Mouse (Mus musculus) bone marrow, adult 2 months (tissue): ENCODE data around the gene Mid1. TPM values are rescaled to one million over a fixed set of nuclear protein-coding genes. Genes with fewer than 3 reads are reported as not detected.
"Not testable (repeated sequence)": the region's sequence is repeated elsewhere in the genome, so short reads cannot be mapped to it uniquely, and the experiment has no call there.

Source experiments
- H3K27ac ChIP-seq: fragments of 200-500 bp; 2 replicates; pipeline ENCODE4 v1.5.1; 2012; ENCODE audit warnings: low read depth, mild to moderate bottlenecking, control low read depth, inconsistent platforms, low read length; ENCODE audit not compliant: control insufficient read depth, poor library complexity, insufficient read depth
- H3K4me1 ChIP-seq: fragments of 200-500 bp; 2 replicates; pipeline ENCODE4 v1.6.1; 2011; ENCODE audit warnings: low read length; ENCODE audit not compliant: control insufficient read depth, insufficient read depth
- H3K4me3 ChIP-seq: fragments of 200-500 bp; replicated peaks from 2 replicates; pipeline ENCODE3; 2011; ENCODE audit warnings: mild to moderate bottlenecking, low read depth, low read length, control low read depth; ENCODE audit not compliant: control insufficient read depth
- whole genome bisulfite sequencing: fragments of 180-500 bp; shearing (Covaris S2); methylation state at CpG from one replicate; pipeline ENCODE4 v1.1.7; 2018; 5-methylcytosine and 5-hydroxymethylcytosine counted together
- polyA plus RNA-seq: library from polyadenylated mRNA; stranded (reverse); fragments of >200 nt; gene quantifications from 2 replicates; pipeline ENCODE4 v1.2.4, GENCODE M21; 2011; ENCODE audit warnings: low replicate concordance; ENCODE audit not compliant: missing spikeins, insufficient read depth, insufficient read length

The Mid1 gene
- polyA plus RNA-seq, 1 experiment, result 33.3 TPM

DNA sequence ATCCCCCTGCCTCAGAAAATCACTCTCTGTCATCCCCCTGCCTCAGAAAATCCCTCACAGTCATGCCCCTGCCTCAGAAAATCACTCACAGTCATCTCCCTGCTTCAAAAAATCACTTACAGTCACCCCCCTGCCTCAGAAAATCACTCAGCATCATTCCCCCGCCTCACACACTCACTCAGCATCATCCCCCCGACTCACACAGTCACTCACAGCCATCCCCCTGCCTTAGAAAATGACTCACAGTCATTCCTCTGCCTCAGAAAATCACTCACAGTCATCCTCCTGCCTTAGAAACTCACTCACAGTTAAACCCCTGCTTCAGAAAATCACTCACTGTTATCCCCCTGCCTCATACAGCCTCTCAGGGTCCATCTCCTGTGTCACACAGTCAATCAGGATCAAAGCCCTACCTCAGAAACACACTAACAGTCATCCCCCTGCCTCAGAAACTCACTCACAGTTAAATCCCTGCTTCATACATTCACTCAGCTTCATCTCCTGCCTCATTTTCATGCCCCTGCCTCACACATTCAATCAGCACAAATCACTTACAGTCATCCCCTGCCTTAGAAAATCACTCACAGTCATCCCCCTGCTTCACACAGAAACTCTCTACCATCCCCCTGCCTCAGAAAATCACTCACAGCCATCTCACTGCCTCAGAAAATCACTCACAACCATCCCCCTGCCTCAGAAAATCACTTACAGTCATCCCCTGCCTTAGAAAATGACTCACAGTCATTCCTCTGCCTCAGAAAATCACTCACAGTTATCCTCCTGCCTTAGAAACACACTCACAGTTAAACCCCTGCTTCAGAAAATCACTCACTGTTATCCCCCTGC is 310.1 kb downstream of the Mid1 start:
- not testable (repeated sequence) for H3K4me1 ChIP-seq, H3K27ac ChIP-seq, H3K4me3 ChIP-seq
- WGBS, result 25% methylated on average over 2 of the region's 2 CpGs

- not testable (repeated sequence) for H3K4me1 ChIP-seq, H3K27ac ChIP-seq, H3K4me3 ChIP-seq
- no CpG with 5 or more reads among the region's 17 CpGs for WGBS
These were observed 311.0 kb downstream of the Mid1 start for GRCm38 (mm10) chrX:169995909-169996521.

DNA sequence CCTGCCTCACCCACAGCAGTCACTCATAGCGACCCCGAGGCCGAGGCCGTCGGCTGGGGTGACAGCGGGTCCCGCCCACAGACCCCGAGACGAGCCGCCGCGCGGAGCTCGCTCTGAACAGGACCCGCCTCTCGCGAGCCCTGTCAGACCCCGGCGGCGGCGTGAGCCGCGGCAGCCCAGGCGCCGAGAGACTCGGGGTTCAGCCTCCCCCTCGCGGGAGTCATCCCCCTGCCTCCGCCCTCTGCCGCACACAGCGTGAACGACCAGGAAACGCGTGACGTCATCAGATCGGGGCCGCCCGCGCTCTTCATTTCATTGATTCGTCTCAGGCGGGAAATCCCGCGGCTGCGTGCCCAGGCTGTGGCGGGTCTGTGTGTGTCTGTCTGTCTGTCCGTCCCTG is 311.9 kb downstream of the Mid1 start:
- WGBS, result no CpG with 5 or more reads among the region's 46 CpGs
- H3K27ac ChIP-seq, H3K4me3 ChIP-seq, H3K4me1 ChIP-seq: not testable (repeated sequence)

GRCm38 (mm10) chrX:169997456-169997853 is 312.5 kb downstream of the Mid1 start:
- H3K4me1 ChIP-seq, result not testable (repeated sequence)
- H3K27ac ChIP-seq, result peak overlapping the region; percentile 86
- H3K4me3 ChIP-seq, result peak overlapping the region; percentile 60
- 13% methylated on average over 40 of the region's 40 CpGs for WGBS

- H3K4me3 ChIP-seq, result peak overlapping the region; percentile 60
- 5% methylated on average over 27 of the region's 37 CpGs for WGBS
- H3K4me1 ChIP-seq, result not testable (repeated sequence)
- H3K27ac ChIP-seq, result peak overlapping the region; percentile 86
These were observed 313.0 kb downstream of the Mid1 start for GRCm38 (mm10) chrX:169997854-169998456.

- WGBS, result 13% methylated on average over 2 of the region's 4 CpGs
- 0 out of 2 replicates have a peak overlapping the region, but pooled peaks have one; percentile 11 for H3K27ac ChIP-seq
- H3K4me1 ChIP-seq, H3K4me3 ChIP-seq: not testable (repeated sequence)
These were observed 313.7 kb downstream of the Mid1 start for GRCm38 (mm10) chrX:169998559-169999219.

GRCm38 (mm10) chrX:169999226-169999883 is 314.4 kb downstream of the Mid1 start:
- H3K4me1 ChIP-seq, H3K4me3 ChIP-seq: not testable (repeated sequence)
- H3K27ac ChIP-seq, result 0 out of 2 replicates have a peak overlapping the region, but pooled peaks have one; percentile 11
- WGBS, result 31% methylated on average over 10 of the region's 11 CpGs

GRCm38 (mm10) chrX:169999912-170000641 is 315.1 kb downstream of the Mid1 start:
- not testable (repeated sequence) for H3K4me3 ChIP-seq, H3K4me1 ChIP-seq, H3K27ac ChIP-seq
- WGBS, result 0% methylated on average over 1 of the region's 3 CpGs

GRCm38 (mm10) chrX:170000642-170001387 is 315.8 kb downstream of the Mid1 start:
- H3K27ac ChIP-seq, H3K4me3 ChIP-seq, H3K4me1 ChIP-seq: not testable (repeated sequence)
- 40% methylated on average over 6 of the region's 6 CpGs for WGBS

- not testable (repeated sequence) for H3K4me3 ChIP-seq, H3K4me1 ChIP-seq, H3K27ac ChIP-seq
- 34% methylated on average over 12 of the region's 12 CpGs for WGBS
These were observed 316.3 kb downstream of the Mid1 start for GRCm38 (mm10) chrX:170001388-170001695.

DNA sequence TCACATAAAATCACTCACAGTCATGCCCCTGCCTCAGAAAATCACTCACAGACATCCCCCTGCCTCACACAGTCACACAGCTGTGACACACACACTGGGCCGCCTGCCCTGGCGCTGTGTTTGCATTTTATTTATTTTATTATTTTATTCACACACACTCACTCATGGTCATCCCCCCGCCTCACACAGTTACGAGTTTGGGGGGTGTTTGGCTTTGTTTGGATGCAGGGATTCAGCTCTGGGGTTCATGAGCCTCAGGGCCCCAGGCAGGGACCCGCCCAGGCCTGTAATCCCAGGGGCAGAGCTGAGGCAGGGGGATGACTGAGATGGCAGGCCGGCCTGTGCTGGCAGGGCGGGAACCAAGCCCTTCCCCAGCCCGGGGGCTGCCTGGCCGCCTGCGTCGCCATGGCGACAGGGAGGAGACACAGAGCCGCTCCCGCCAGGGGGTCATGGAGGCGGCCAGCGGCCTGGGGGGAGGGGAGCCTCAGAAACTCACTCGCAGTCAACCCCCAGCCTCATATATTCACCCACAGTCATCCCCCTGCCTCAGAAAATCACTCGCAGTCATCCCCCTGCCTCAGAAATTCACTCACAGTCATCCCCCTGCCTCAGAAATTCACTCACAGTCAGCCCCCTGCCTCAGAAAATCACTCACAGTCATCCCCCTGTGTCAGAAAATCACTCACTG is 317.7 kb downstream of the Mid1 start:
- not testable (repeated sequence) for H3K4me3 ChIP-seq, H3K27ac ChIP-seq, H3K4me1 ChIP-seq
- 37% methylated on average over 18 of the region's 18 CpGs for WGBS
